Mouse (Mus musculus): ENCODE data around the gene Faap20. TPM values are rescaled to one million over a fixed set of nuclear protein-coding genes. Genes with fewer than 3 reads are reported as not detected.

Gene Faap20
- polyA plus RNA-seq, 1 experiment from 2014 or later = 87.4 TPM

DNA sequence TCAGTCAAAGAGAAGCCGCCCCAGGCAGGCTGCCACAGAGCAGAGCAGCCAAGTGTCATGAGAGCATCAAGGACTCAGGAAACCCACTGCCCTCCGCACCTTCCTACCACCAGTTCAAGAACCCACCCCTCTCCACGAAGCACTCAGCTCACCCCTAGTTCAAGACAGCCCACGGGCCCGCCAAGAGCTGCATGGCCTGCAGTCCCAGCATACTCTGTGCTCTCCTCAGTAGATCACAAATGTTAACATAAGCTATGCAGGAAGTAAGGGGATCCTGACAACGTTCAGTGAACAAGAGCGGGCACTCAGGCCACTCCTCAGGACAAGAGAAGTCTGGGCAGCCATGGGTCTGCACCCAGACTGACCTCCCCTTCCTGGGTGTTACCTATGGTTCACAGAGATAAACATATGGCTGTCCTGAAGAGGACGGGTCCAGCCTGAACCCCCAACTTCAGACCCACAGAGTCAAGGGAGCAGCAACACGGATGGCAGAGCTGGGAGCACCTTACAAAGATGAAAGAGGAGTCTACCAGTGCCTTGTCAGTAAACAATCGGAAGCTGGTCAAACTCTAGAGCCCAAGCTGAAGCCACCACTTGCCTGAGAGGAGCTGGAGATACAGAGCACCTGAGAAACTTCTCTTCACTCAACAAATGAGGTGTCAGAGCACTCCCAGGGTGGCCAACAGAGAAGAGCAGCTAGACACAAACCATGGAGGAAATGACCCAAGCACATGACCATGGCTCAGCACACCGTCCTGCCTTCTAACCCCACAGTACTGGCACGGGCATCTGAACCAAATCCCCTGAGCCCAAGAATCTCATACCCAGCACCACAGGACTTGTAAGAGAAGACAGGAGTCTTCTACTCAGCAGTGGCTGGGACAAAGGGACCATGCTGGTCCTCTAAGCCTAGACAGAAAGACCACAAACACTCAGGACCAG is 30.1 kb upstream of the Faap20 start:
- ATAC-seq (no peak), DNase-seq (ENCODE audit: low spot score) (no peak)
- Histone ChIP-seq H3K4me2 (ENCODE audit: low read length) (peak overlapping the region; percentile 99), H3K4me1 (ENCODE audit: control insufficient read depth, insufficient read depth, low read length) (peaks cover 63% of the 10 kb centered on the region), H3K36me3 (ENCODE audit: control insufficient read depth, insufficient read depth, low read length) (no peaks in the 10 kb centered on the region), H3K27ac (ENCODE audit: low read depth, low read length) (no peak overlapping the region; the same call in 1 of the 2 replicates), H3K4me3 (ENCODE audit: low read depth, low read length) (peak overlapping the region; percentile 80), H3K9me3 (replicated peaks; ENCODE audit: control insufficient read depth, low read length) (no peaks in the 10 kb centered on the region), H3K27me3 (replicated peaks; ENCODE audit: control insufficient read depth, insufficient read depth, low read length) (no peaks in the 10 kb centered on the region), H3K9ac (ENCODE audit: low read length) (peak overlapping the region; percentile 93)
- WGBS = 68% methylated on average over 12 of the region's 12 CpGs

DNA sequence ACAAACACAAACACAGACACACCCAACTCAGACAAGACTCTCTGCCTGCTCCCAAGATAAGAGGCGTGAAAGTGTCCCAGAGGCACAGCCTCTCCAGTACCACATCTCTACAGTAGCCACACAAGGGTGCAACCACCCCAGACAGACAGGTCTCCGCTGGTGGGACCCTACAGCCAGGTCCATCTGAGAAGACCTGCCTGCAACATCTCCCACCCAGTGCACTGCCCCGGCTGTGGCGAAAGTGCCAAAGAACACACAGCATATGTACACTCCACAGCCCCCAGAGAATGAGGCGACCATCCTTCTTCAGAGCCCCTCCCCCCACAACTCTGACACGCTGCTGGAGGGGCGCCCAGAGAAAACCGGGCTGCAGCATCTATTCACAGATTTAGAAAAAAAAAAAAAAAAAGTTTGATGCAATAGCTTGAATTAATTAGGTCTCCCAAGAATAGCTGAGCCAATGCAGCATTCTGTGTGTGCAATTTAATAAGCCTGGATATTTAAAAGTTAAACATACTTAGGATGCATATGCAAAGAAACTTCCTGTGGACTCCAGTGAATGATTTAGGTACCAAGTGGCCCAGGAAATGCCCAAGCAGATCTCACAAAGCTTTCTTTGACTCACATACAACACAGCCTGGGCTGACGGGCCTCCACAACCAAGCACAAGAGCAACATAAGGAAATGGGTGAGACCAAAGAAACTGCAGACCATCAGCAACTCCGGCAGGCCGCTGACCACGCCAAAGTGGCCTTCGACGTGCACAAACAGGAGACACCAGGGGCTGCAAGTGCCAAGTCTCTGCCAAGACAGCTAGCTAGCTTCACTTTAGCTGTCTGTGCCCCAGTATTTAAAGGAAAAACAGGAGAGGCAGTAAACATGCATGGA is 29.1 kb upstream of the Faap20 start:
- Histone ChIP-seq H3K27ac (ENCODE audit: low read depth, low read length) (peak overlapping the region; percentile 94; the same call in 1 of the 2 replicates), H3K9me3 (replicated peaks; ENCODE audit: control insufficient read depth, low read length) (no peaks in the 10 kb centered on the region), H3K36me3 (ENCODE audit: control insufficient read depth, insufficient read depth, low read length) (no peaks in the 10 kb centered on the region), H3K4me2 (ENCODE audit: low read length) (peak overlapping the region; percentile 99), H3K27me3 (replicated peaks; ENCODE audit: control insufficient read depth, insufficient read depth, low read length) (no peaks in the 10 kb centered on the region), H3K4me1 (ENCODE audit: control insufficient read depth, insufficient read depth, low read length) (peaks cover 54% of the 10 kb centered on the region), H3K9ac (ENCODE audit: low read length) (peak overlapping the region; percentile 93), H3K4me3 (ENCODE audit: low read depth, low read length) (peak overlapping the region; percentile 80)
- DNase-seq (ENCODE audit: low spot score) = peak; percentile 88
- no peak for ATAC-seq
- 3% methylated on average over 14 of the region's 14 CpGs for WGBS

GRCm38 (mm10) chr4:155221106-155221505 is 28.5 kb upstream of the Faap20 start:
- Histone ChIP-seq H3K36me3 (ENCODE audit: control insufficient read depth, insufficient read depth, low read length) (no peaks in the 10 kb centered on the region), H3K9ac (ENCODE audit: low read length) (peak overlapping the region; percentile 93), H3K27ac (ENCODE audit: low read depth, low read length) (peak overlapping the region; percentile 94; the same call in 1 of the 2 replicates), H3K4me2 (ENCODE audit: low read length) (peak overlapping the region; percentile 99), H3K4me3 (ENCODE audit: low read depth, low read length) (peak overlapping the region; percentile 80), H3K27me3 (replicated peaks; ENCODE audit: control insufficient read depth, insufficient read depth, low read length) (no peaks in the 10 kb centered on the region), H3K9me3 (replicated peaks; ENCODE audit: control insufficient read depth, low read length) (no peaks in the 10 kb centered on the region), H3K4me1 (ENCODE audit: control insufficient read depth, insufficient read depth, low read length) (peaks cover 47% of the 10 kb centered on the region)
- 0% methylated on average over 7 of the region's 7 CpGs for WGBS
- no peak for DNase-seq (ENCODE audit: low spot score)
- ATAC-seq = no peak

GRCm38 (mm10) chr4:155221599-155222551 is 27.7 kb upstream of the Faap20 start:
- WGBS = under 1% methylated on average over 74 of the region's 93 CpGs
- H3K27ac ChIP-seq (ENCODE audit: low read depth, low read length) = peak overlapping the region; percentile 94

DNA sequence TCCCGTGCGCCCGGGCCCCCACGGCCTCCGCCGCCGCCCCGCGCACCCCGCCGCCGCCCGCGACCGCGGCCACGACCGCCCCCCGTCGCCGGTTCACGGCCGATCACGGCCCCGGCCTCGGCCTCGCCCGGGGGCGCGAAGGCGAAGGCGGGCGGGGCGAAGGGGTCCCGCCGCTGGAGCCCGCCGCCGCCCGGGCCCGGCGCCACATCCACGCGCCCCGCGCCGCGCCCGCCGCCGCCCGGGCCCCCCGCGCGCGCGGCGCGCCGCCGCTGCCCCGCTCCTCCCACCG is 27.1 kb upstream of the Faap20 start, which contains the start of gene Ski:
Gene Ski (minus strand): TSS at position 41 of the 289 bp plus-strand sequence.
- peak within 1 kb of the TSS; percentile 93 for H3K9ac ChIP-seq (ENCODE audit: low read length)
- H3K4me1 ChIP-seq (ENCODE audit: control insufficient read depth, insufficient read depth, low read length) = peaks cover 33% of the 10 kb centered on the region
- peak within 1 kb of the TSS; percentile 80 for H3K4me3 ChIP-seq (ENCODE audit: low read depth, low read length)
- H3K4me2 ChIP-seq (ENCODE audit: low read length) = peak within 1 kb of the TSS; percentile 99
- H3K27me3 ChIP-seq (replicated peaks; ENCODE audit: control insufficient read depth, insufficient read depth, low read length) = no peaks in the 10 kb centered on the region
- no CpG with 5 or more reads among the region's 63 CpGs for WGBS
- peak within 1 kb of the TSS; percentile 94 for H3K27ac ChIP-seq (ENCODE audit: low read depth, low read length)
- DNase-seq (ENCODE audit: low spot score) (no peak), ATAC-seq (no peak)
- H3K9me3 ChIP-seq (replicated peaks; ENCODE audit: control insufficient read depth, low read length) = no peaks in the 10 kb centered on the region
- H3K36me3 ChIP-seq (ENCODE audit: control insufficient read depth, insufficient read depth, low read length) = no peaks in the 10 kb centered on the region

More at GRCm38 (mm10) chr4:155221599-155222551, 27.7 kb upstream of the Faap20 start:
- H3K36me3 ChIP-seq (ENCODE audit: control insufficient read depth, insufficient read depth, low read length) = no peaks in the 10 kb centered on the region
- peak; percentile 82 for DNase-seq (ENCODE audit: low spot score)
- H3K9ac ChIP-seq (ENCODE audit: low read length) = peak overlapping the region; percentile 93
- H3K27me3 ChIP-seq (replicated peaks; ENCODE audit: control insufficient read depth, insufficient read depth, low read length) = no peaks in the 10 kb centered on the region
- ATAC-seq = no peak
- H3K9me3 ChIP-seq (replicated peaks; ENCODE audit: control insufficient read depth, low read length) = no peaks in the 10 kb centered on the region
- peak overlapping the region; percentile 99 for H3K4me2 ChIP-seq (ENCODE audit: low read length)
- peaks cover 40% of the 10 kb centered on the region for H3K4me1 ChIP-seq (ENCODE audit: control insufficient read depth, insufficient read depth, low read length)
- peak overlapping the region; percentile 80 for H3K4me3 ChIP-seq (ENCODE audit: low read depth, low read length)

DNA sequence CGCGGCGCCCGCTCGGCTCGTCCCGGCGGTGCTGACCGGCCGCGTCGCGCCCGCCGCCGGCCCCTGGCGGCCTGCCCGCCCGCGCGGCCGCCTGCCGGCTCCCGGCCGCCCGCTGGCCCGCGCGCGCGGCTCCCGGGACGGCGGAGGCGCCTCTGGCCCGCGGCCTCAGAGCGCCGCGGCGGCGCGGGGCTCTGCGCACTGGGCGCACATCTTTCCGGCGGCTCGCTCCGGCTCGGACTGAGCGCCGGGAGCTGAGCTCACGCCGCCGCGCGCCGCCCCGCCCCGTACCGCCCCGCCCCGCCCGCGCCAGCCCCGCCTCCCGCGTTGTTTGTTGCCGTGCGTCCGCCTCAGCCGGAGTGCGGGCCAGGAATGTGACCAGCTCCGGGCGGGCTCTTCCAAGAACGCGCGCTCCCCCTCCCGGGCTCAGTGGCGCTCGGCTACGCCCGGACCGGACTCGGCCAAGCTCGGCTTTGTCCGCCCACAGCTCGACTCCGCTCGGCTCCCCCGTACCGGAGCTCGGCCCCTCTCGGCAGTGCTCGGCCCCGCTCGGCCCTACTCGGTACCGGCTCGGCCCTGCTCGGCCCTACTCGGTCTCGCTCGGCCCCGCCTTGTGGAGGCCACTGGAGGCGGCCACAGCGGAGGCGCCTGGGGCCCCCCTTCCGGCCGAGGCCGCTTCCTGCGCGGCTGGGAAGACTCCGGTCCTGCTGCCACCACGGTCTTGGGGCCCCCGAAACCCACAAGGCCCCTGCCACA is 26.6 kb upstream of the Faap20 start:
- Histone ChIP-seq H3K4me1 (ENCODE audit: control insufficient read depth, insufficient read depth, low read length) (peaks cover 30% of the 10 kb centered on the region), H3K9me3 (replicated peaks; ENCODE audit: control insufficient read depth, low read length) (no peaks in the 10 kb centered on the region), H3K4me2 (ENCODE audit: low read length) (peak overlapping the region; percentile 99), H3K27ac (ENCODE audit: low read depth, low read length) (peak overlapping the region; percentile 94), H3K36me3 (ENCODE audit: control insufficient read depth, insufficient read depth, low read length) (no peaks in the 10 kb centered on the region), H3K4me3 (ENCODE audit: low read depth, low read length) (peak overlapping the region; percentile 42), H3K9ac (ENCODE audit: low read length) (peak overlapping the region; percentile 93), H3K27me3 (replicated peaks; ENCODE audit: control insufficient read depth, insufficient read depth, low read length) (no peaks in the 10 kb centered on the region)
- peak; percentile 98 for DNase-seq (ENCODE audit: low spot score)
- under 1% methylated on average over 83 of the region's 116 CpGs for WGBS
- ATAC-seq = peak; percentile 99

DNA sequence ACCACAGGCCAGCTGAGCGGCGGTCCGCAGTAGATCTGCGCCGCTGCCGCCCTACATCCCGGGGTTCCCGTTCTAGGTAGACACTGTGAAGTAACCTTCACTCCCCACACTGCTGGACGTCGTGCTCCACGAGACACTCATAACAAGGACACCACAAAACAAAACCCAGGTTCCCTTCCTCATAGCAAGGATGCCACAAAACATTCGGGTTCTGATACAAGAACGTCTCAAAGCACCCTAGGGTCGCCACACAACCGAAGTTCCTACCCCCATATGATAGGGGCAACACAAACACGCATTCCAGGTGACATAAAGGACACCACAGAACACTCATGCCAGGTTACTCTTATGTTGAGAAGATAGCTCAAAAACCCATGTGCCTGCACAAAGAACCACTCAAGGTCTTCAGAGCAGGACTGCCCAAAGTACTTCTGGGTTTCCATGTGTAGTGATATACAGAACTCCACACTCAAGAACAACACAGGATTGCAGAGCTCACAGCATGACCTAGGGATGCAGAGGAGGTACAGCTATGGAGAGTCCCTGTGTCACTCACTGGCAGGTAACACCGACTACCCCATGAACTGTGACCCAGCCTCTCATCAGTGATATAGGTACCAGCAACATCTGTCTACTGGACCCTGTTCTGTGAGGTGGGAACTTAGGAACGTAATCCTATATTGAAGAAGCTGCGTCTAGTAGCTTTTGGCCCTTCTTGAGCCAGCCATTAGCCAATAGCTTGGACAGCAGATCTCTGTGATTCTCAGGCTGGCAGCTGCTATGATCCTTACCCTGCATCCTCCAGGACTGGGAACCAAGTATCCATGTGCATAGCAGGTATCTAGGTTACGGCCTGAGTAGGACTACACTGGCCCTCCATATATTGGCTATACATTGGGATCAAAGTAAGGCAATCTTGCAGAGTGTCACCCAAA is 25.7 kb upstream of the Faap20 start:
- no peaks in the 10 kb centered on the region for H3K27me3 ChIP-seq (replicated peaks; ENCODE audit: control insufficient read depth, insufficient read depth, low read length)
- WGBS = 36% methylated on average over 20 of the region's 20 CpGs
- peaks cover 22% of the 10 kb centered on the region for H3K4me1 ChIP-seq (ENCODE audit: control insufficient read depth, insufficient read depth, low read length)
- DNase-seq (ENCODE audit: low spot score) (no peak), ATAC-seq (no peak)
- H3K4me3 ChIP-seq (ENCODE audit: low read depth, low read length) = peak overlapping the region; percentile 42
- H3K9ac ChIP-seq (ENCODE audit: low read length) = peak overlapping the region; percentile 92
- H3K36me3 ChIP-seq (ENCODE audit: control insufficient read depth, insufficient read depth, low read length) = no peaks in the 10 kb centered on the region
- H3K27ac ChIP-seq (ENCODE audit: low read depth, low read length) = peak overlapping the region; percentile 94
- H3K4me2 ChIP-seq (ENCODE audit: low read length) = peak overlapping the region; percentile 78
- no peaks in the 10 kb centered on the region for H3K9me3 ChIP-seq (replicated peaks; ENCODE audit: control insufficient read depth, low read length)

Data from forebrain, embryonic 14.5 days (tissue).